Mouse (Mus musculus) retina, embryonic 14.5 days (tissue): ENCODE measurements around the gene Gng7.

Experiments used
- DNase-seq: peaks from one replicate; pipeline ENCODE4 v3.0.0-alpha.2; 2015; ENCODE audit warnings: low spot score

Gene Gng7

GRCm38 (mm10) chr10:80967101-80967656, 47.6 kb downstream of the Gng7 start:
- no peak for DNase-seq

- no peak for DNase-seq
Measured at GRCm38 (mm10) chr10:80966296-80966695, 48.4 kb downstream of the Gng7 start.

- DNase-seq = no peak
Measured at GRCm38 (mm10) chr10:80963031-80963975, 51.4 kb downstream of the Gng7 start.

- no peak for DNase-seq
Measured at GRCm38 (mm10) chr10:80962585-80962984, 52.2 kb downstream of the Gng7 start.

- DNase-seq = no peak
Measured at GRCm38 (mm10) chr10:80962051-80962472, 52.7 kb downstream of the Gng7 start.

- peak; percentile 60 for DNase-seq
Measured at GRCm38 (mm10) chr10:80960551-80961508, 53.9 kb downstream of the Gng7 start.

- DNase-seq = no peak
Measured at GRCm38 (mm10) chr10:80958979-80959637, 55.6 kb downstream of the Gng7 start.

- no peak for DNase-seq
Measured at GRCm38 (mm10) chr10:80957791-80958190, 57.0 kb downstream of the Gng7 start.

GRCm38 (mm10) chr10:80956901-80957300, 57.8 kb downstream of the Gng7 start:
- no peak for DNase-seq

- DNase-seq = no peak
Measured at GRCm38 (mm10) chr10:80956385-80956784, 58.4 kb downstream of the Gng7 start.

GRCm38 (mm10) chr10:80955536-80955935, 59.2 kb downstream of the Gng7 start:
- DNase-seq = peak; percentile 86

- DNase-seq = no peak
Measured at GRCm38 (mm10) chr10:80954843-80955242, 59.9 kb downstream of the Gng7 start.

- DNase-seq = no peak
Measured at GRCm38 (mm10) chr10:80954415-80954814, 60.3 kb downstream of the Gng7 start.

GRCm38 (mm10) chr10:80952449-80952848, 62.3 kb downstream of the Gng7 start:
- no peak for DNase-seq

- no peak for DNase-seq
Measured at GRCm38 (mm10) chr10:80951761-80952390, 62.9 kb downstream of the Gng7 start.

- DNase-seq = no peak
Measured at GRCm38 (mm10) chr10:80950314-80950713, 64.4 kb downstream of the Gng7 start.

GRCm38 (mm10) chr10:80949081-80949480, 65.7 kb downstream of the Gng7 start:
- DNase-seq = no peak

- peak; percentile 60 for DNase-seq
Measured at GRCm38 (mm10) chr10:80948570-80948969, 66.2 kb downstream of the Gng7 start.

GRCm38 (mm10) chr10:80947802-80948201, 66.9 kb downstream of the Gng7 start:
- no peak for DNase-seq

GRCm38 (mm10) chr10:80946684-80947437, 67.9 kb downstream of the Gng7 start:
- no peak for DNase-seq
